Mouse (Mus musculus): Measurements from ENCODE around the gene Hspa4. TPM values are rescaled to one million over a fixed set of nuclear protein-coding genes. Genes with fewer than 3 reads are reported as not detected.
"Not testable (repeated sequence)": the region's sequence is repeated elsewhere in the genome, so short reads cannot be mapped to it uniquely, and the experiment has no call there.

Hspa4 gene
- polyA plus RNA-seq, 1 experiment from 2014 or later: 111 TPM

DNA sequence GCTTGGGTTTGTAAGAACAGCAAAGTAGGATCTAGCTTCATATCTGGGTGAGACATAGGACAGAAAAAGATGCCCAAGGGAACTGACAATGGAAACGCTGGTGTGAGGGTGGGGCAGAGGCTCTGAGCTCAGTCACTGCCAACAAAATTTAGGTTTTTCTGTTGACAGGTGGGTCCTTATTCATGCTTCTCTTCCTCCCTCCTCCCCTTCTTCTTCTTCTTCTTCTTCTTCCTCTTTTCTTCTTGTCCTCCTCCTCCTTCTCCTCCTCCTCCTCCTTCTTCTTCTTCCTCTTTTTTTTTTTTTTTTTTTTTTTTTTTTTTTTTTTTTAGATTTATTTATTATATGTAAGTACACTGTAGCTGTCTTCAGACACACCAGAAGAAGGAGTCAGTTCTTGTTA lies 12.6 kb upstream of the Hspa4 start:
- H3K9me3 ChIP-seq (ENCODE audit: control insufficient read depth, low read length); H3K27ac ChIP-seq (ENCODE audit: low read depth, low read length); H3K27me3 ChIP-seq (ENCODE audit: control insufficient read depth, insufficient read depth, low read length); H3K9ac ChIP-seq (ENCODE audit: low read length); H3K4me3 ChIP-seq (ENCODE audit: low read depth, low read length); H3K36me3 ChIP-seq (ENCODE audit: control insufficient read depth, insufficient read depth, low read length); H3K4me1 ChIP-seq (ENCODE audit: control insufficient read depth, insufficient read depth, low read length); DNase-seq (ENCODE audit: low spot score, missing footprints); H3K4me2 ChIP-seq; ATAC-seq (ENCODE audit: low FRiP score): not testable (repeated sequence)
- 94% methylated on average over 1 of the region's 1 CpGs for WGBS

DNA sequence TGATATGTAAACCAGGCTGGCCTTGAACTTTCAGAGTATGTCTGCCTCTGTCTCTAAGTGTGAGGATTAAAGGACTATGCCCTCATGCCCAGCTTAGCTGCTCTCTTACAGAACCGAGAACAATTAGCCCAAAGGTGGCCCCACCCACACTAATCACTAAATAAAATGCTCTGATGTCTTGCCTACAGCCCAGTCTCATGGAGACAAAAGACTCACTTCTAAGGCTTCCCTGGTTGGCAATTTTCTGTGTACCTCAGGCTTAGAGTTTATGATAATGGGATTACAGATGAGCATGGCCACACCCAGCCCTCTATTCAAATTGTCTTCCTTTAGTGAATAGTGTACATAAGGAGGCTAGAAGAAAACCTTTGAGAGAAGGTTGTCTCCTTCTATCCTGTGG lies 11.1 kb upstream of the Hspa4 start:
- Histone ChIP-seq H3K27ac (ENCODE audit: low read depth, low read length) (no peak overlapping the region), H3K4me3 (ENCODE audit: low read depth, low read length) (no peak overlapping the region), H3K9me3 (ENCODE audit: control insufficient read depth, low read length) (no peaks in the 10 kb centered on the region), H3K36me3 (ENCODE audit: control insufficient read depth, insufficient read depth, low read length) (no peaks in the 10 kb centered on the region), H3K9ac (ENCODE audit: low read length) (no peak overlapping the region), H3K4me1 (ENCODE audit: control insufficient read depth, insufficient read depth, low read length) (no peaks in the 10 kb centered on the region), H3K27me3 (ENCODE audit: control insufficient read depth, insufficient read depth, low read length) (no peaks in the 10 kb centered on the region), H3K4me2 (no peak overlapping the region)
- DNase-seq (ENCODE audit: low spot score, missing footprints) (no peak), ATAC-seq (ENCODE audit: low FRiP score) (no peak)
- 32% methylated on average over 1 of the region's 1 CpGs for WGBS

- H3K4me1 ChIP-seq (ENCODE audit: control insufficient read depth, insufficient read depth, low read length): no peaks in the 10 kb centered on the region
- no peak for DNase-seq (ENCODE audit: low spot score, missing footprints)
- 61% methylated on average over 2 of the region's 2 CpGs for WGBS
- H3K4me3 ChIP-seq (ENCODE audit: low read depth, low read length): no peak overlapping the region
- no peaks in the 10 kb centered on the region for H3K36me3 ChIP-seq (ENCODE audit: control insufficient read depth, insufficient read depth, low read length)
- no peaks in the 10 kb centered on the region for H3K27me3 ChIP-seq (ENCODE audit: control insufficient read depth, insufficient read depth, low read length)
- no peak overlapping the region for H3K9ac ChIP-seq (ENCODE audit: low read length)
- H3K9me3 ChIP-seq (ENCODE audit: control insufficient read depth, low read length): no peaks in the 10 kb centered on the region
- no peak for ATAC-seq (ENCODE audit: low FRiP score)
- H3K27ac ChIP-seq (ENCODE audit: low read depth, low read length): no peak overlapping the region
- H3K4me2 ChIP-seq: no peak overlapping the region
These were observed 8.6 kb upstream of the Hspa4 start for GRCm38 (mm10) chr11:53308884-53309310.

GRCm38 (mm10) chr11:53308251-53308864 lies 8.1 kb upstream of the Hspa4 start:
- no peaks in the 10 kb centered on the region for H3K36me3 ChIP-seq (ENCODE audit: control insufficient read depth, insufficient read depth, low read length)
- no peak overlapping the region for H3K9ac ChIP-seq (ENCODE audit: low read length)
- ATAC-seq (ENCODE audit: low FRiP score) (no peak), DNase-seq (ENCODE audit: low spot score, missing footprints) (no peak)
- no peak overlapping the region for H3K4me2 ChIP-seq
- no peaks in the 10 kb centered on the region for H3K4me1 ChIP-seq (ENCODE audit: control insufficient read depth, insufficient read depth, low read length)
- no peak overlapping the region for H3K27ac ChIP-seq (ENCODE audit: low read depth, low read length)
- no peak overlapping the region for H3K4me3 ChIP-seq (ENCODE audit: low read depth, low read length)
- no peaks in the 10 kb centered on the region for H3K27me3 ChIP-seq (ENCODE audit: control insufficient read depth, insufficient read depth, low read length)
- H3K9me3 ChIP-seq (ENCODE audit: control insufficient read depth, low read length): no peaks in the 10 kb centered on the region

- no peaks in the 10 kb centered on the region for H3K36me3 ChIP-seq (ENCODE audit: control insufficient read depth, insufficient read depth, low read length)
- H3K9me3 ChIP-seq (ENCODE audit: control insufficient read depth, low read length): no peaks in the 10 kb centered on the region
- H3K4me2 ChIP-seq: no peak overlapping the region
- H3K9ac ChIP-seq (ENCODE audit: low read length): no peak overlapping the region
- DNase-seq (ENCODE audit: low spot score, missing footprints) (no peak), ATAC-seq (ENCODE audit: low FRiP score) (no peak)
- no peaks in the 10 kb centered on the region for H3K4me1 ChIP-seq (ENCODE audit: control insufficient read depth, insufficient read depth, low read length)
- no peak overlapping the region for H3K27ac ChIP-seq (ENCODE audit: low read depth, low read length)
- no peaks in the 10 kb centered on the region for H3K27me3 ChIP-seq (ENCODE audit: control insufficient read depth, insufficient read depth, low read length)
- WGBS: 72% methylated on average over 10 of the region's 10 CpGs
- no peak overlapping the region for H3K4me3 ChIP-seq (ENCODE audit: low read depth, low read length)
These were observed 7.4 kb upstream of the Hspa4 start for GRCm38 (mm10) chr11:53307558-53308065.

DNA sequence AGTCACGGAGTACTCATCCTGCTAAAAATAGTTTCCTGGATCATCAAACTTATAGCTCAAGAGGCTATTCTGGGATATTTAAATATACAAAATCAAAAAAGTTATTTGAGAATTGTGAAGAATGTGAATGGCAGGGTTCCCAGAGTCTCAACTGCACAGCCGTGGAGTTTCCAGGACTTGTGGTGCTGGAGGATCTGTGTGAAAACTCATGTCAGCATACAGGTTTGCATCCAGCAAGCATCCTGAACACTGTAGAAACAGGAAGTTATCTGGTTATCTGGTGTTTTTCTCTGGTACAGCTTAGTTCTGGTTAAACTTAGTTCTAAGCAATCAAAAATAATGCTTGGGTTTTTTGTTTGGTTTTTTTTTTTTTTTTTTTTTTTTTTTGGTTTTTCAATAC lies 6.7 kb upstream of the Hspa4 start:
- WGBS: 87% methylated on average over 2 of the region's 2 CpGs
- Histone ChIP-seq H3K27me3 (ENCODE audit: control insufficient read depth, insufficient read depth, low read length) (no peaks in the 10 kb centered on the region), H3K9me3 (ENCODE audit: control insufficient read depth, low read length) (no peaks in the 10 kb centered on the region), H3K9ac (ENCODE audit: low read length) (no peak overlapping the region), H3K27ac (ENCODE audit: low read depth, low read length) (no peak overlapping the region), H3K4me2 (no peak overlapping the region), H3K36me3 (ENCODE audit: control insufficient read depth, insufficient read depth, low read length) (no peaks in the 10 kb centered on the region), H3K4me3 (ENCODE audit: low read depth, low read length) (no peak overlapping the region), H3K4me1 (ENCODE audit: control insufficient read depth, insufficient read depth, low read length) (no peaks in the 10 kb centered on the region)
- ATAC-seq (ENCODE audit: low FRiP score): no peak
- DNase-seq (ENCODE audit: low spot score, missing footprints): no peak

DNA sequence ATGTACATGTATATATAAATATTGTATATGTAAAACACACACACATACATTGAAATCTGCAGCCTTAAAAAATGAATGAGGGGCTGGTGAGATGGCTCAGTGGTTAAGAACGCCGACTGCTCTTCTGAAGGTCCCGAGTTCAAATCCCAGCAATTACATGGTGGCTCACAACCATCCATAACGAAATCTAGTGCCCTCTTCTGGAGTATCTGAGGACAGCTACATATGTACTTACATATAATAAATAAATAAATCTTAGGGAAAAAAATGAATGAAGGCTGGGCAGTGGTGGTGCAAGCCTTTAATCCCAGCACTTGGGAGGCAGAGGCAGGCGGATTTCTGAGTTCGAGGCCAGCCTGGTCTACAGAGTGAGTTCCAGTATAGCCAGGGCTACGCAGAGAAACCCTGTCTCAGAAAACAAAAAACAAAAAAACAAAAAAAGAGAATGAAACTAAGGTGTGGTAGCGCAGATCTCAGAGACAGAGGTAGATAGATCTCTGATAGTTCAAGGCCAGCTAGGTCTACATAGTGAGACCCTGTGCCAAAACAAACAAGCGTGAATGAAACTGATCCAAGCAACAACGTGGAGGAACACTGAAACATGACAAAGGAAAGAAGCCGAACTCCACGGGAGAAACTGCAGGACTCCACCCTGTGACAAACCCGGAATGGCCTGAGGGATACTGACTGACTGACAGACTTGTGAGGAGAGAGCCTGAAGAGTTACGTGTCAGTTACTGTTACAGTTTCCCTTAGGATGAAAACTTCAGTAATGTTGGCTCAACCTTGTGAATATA lies 4.0 kb upstream of the Hspa4 start:
- 86% methylated on average over 14 of the region's 14 CpGs for WGBS
- no peak overlapping the region for H3K9ac ChIP-seq (ENCODE audit: low read length)
- ATAC-seq (ENCODE audit: low FRiP score): no peak
- peaks cover 5% of the 10 kb centered on the region for H3K4me1 ChIP-seq (ENCODE audit: control insufficient read depth, insufficient read depth, low read length)
- H3K36me3 ChIP-seq (ENCODE audit: control insufficient read depth, insufficient read depth, low read length): no peaks in the 10 kb centered on the region
- no peaks in the 10 kb centered on the region for H3K9me3 ChIP-seq (ENCODE audit: control insufficient read depth, low read length)
- H3K4me3 ChIP-seq (ENCODE audit: low read depth, low read length): no peak overlapping the region
- peak; percentile 54 for DNase-seq (ENCODE audit: low spot score, missing footprints)
- H3K27me3 ChIP-seq (ENCODE audit: control insufficient read depth, insufficient read depth, low read length): no peaks in the 10 kb centered on the region
- no peak overlapping the region for H3K4me2 ChIP-seq
- H3K27ac ChIP-seq (ENCODE audit: low read depth, low read length): no peak overlapping the region

DNA sequence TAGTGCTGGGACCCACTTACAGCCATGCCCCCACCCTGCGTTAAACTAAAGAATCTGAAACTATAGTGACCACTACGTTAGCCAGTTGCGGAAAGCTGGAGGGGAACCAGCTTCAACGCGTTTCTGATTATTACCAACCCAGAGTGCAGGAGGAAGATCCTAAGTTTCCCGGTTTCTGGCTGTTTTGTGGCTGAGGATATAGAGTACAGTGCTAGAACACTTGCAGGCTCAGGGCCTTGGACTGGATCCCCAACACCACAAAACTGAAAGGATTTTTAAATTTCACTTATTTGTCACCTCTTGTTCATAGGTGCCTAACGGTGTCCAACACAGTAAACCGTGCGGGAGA lies 884 bp upstream of the Hspa4 start:
- peak overlapping the region; percentile 78 for H3K4me2 ChIP-seq
- peaks cover 17% of the 10 kb centered on the region for H3K4me1 ChIP-seq (ENCODE audit: control insufficient read depth, insufficient read depth, low read length)
- H3K27me3 ChIP-seq (ENCODE audit: control insufficient read depth, insufficient read depth, low read length): no peaks in the 10 kb centered on the region
- DNase-seq (ENCODE audit: low spot score, missing footprints): no peak
- peak overlapping the region; percentile 97 for H3K9ac ChIP-seq (ENCODE audit: low read length)
- no peak for ATAC-seq (ENCODE audit: low FRiP score)
- H3K27ac ChIP-seq (ENCODE audit: low read depth, low read length): peak overlapping the region; percentile 95
- H3K36me3 ChIP-seq (ENCODE audit: control insufficient read depth, insufficient read depth, low read length): no peaks in the 10 kb centered on the region
- WGBS: 54% methylated on average over 9 of the region's 9 CpGs
- H3K9me3 ChIP-seq (ENCODE audit: control insufficient read depth, low read length): no peaks in the 10 kb centered on the region
- H3K4me3 ChIP-seq (ENCODE audit: low read depth, low read length): peak overlapping the region; percentile 98

DNA sequence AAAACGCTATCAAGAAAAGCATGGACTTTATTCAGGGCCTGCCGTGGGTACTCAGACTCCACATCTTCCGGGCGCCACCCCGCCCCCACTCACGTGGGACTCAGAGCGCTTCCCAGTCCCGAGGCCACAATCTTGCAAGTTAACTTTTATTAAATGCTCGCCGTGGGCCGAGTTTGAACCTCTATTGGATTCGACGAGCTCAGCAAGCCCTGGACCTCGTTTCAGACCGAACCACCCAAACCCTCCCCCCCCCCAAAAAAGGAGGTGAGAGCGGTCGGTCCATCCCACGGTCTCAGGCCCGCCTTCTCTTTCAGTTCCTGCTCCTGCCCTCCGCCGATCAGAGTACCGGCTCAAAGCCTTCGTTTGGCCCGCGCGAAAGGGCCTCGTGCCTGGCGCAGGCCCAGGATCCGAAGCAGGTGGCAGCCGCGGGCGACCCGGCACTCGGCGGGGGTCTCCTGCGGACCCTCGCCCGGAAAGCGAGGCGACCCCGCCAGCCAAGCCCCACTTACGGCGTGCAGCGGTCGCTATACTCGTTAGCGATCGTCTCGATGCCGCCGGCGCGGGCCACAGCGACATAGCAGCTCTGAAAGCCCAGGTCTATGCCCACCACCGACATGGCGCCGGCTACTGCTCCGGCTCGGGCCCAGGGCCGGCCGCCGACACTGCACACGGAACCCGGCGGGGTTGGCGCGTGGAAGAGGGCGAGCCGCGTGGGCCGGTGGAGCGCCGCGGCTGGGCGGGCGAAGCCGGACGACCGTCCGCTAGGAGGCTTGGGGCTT lies 517 bp downstream of the Hspa4 start:
- Histone ChIP-seq H3K27ac (ENCODE audit: low read depth, low read length) (peak overlapping the region; percentile 95), H3K9ac (ENCODE audit: low read length) (peak overlapping the region; percentile 97), H3K4me3 (ENCODE audit: low read depth, low read length) (peak overlapping the region; percentile 98), H3K4me1 (ENCODE audit: control insufficient read depth, insufficient read depth, low read length) (peaks cover 17% of the 10 kb centered on the region), H3K4me2 (peak overlapping the region; percentile 78), H3K27me3 (ENCODE audit: control insufficient read depth, insufficient read depth, low read length) (no peaks in the 10 kb centered on the region), H3K36me3 (ENCODE audit: control insufficient read depth, insufficient read depth, low read length) (no peaks in the 10 kb centered on the region), H3K9me3 (ENCODE audit: control insufficient read depth, low read length) (no peaks in the 10 kb centered on the region)
- WGBS: under 1% methylated on average over 76 of the region's 80 CpGs
- ATAC-seq (ENCODE audit: low FRiP score): no peak
- peak; percentile 94 for DNase-seq (ENCODE audit: low spot score, missing footprints)
